Mouse (Mus musculus) limb, embryonic 10.5 days (tissue): ENCODE results near the gene Tma16. TPM values are rescaled to one million over a fixed set of nuclear protein-coding genes. Genes with fewer than 3 reads are reported as not detected.

ENCODE experiments used
- DNase-seq: peaks from one replicate; pipeline ENCODE4 v3.0.0-alpha.2; 2017; ENCODE audit warnings: low spot score
- H3K27ac ChIP-seq: fragments of 300-500 bp; sonication (generic); 2 replicates; pipeline ENCODE4 v1.5.1; 2016; ENCODE audit warnings: mild to moderate bottlenecking
- H3K27me3 ChIP-seq: fragments of 300-500 bp; sonication (generic); 2 replicates; pipeline ENCODE4 v1.6.1; 2016; ENCODE audit warnings: low read depth, mild to moderate bottlenecking; ENCODE audit not compliant: poor library complexity, severe bottlenecking
- H3K36me3 ChIP-seq: fragments of 300-500 bp; sonication (generic); 2 replicates; pipeline ENCODE4 v1.6.1; 2016; ENCODE audit warnings: mild to moderate bottlenecking, moderate library complexity
- H3K4me1 ChIP-seq: fragments of 300-500 bp; sonication (generic); 2 replicates; pipeline ENCODE4 v1.6.1; 2016
- H3K4me3 ChIP-seq: fragments of 300-500 bp; sonication (generic); 2 replicates; pipeline ENCODE4 v1.5.1; 2016; ENCODE audit warnings: mild to moderate bottlenecking, moderate library complexity
- H3K9me3 ChIP-seq: fragments of 300-500 bp; sonication (generic); replicated peaks from 2 replicates; pipeline ENCODE4 v1.6.1; 2016; ENCODE audit warnings: mild to moderate bottlenecking
- WGBS: fragments of 180-500 bp; shearing (Covaris S2); methylation state at CpG from one replicate; pipeline ENCODE4 v1.1.7; 2016; 5-methylcytosine and 5-hydroxymethylcytosine counted together
- polyA plus RNA-seq: library from polyadenylated mRNA; unstranded; fragments of >200 nt; fragmentation: Nextera tagmentation; extraction: Ambion mirVana; gene quantifications from 2 replicates; pipeline ENCODE4 v1.2.1, GENCODE M21; 2016

Gene Tma16
- 21.5 and 25.1 TPM in 2 replicates for polyA plus RNA-seq

GRCm38 (mm10) chr8:66486084-66486763, at the start of gene Tma16:
Gene Tma16, minus strand, starts transcription at chr8:66486530.
- Histone ChIP-seq H3K27me3 (no peaks in the 10 kb centered on the region), H3K4me3 (peak within 1 kb of the TSS; percentile 93), H3K27ac (peak within 1 kb of the TSS; percentile 89), H3K9me3 (no peaks in the 10 kb centered on the region), H3K4me1 (peaks cover 6% of the 10 kb centered on the region; the same call in 1 of the 2 replicates), H3K36me3 (peaks cover 28% of the 10 kb centered on the region)
- WGBS = 0% methylated on average over 45 of the region's 45 CpGs
- peak; percentile 90 for DNase-seq

DNA sequence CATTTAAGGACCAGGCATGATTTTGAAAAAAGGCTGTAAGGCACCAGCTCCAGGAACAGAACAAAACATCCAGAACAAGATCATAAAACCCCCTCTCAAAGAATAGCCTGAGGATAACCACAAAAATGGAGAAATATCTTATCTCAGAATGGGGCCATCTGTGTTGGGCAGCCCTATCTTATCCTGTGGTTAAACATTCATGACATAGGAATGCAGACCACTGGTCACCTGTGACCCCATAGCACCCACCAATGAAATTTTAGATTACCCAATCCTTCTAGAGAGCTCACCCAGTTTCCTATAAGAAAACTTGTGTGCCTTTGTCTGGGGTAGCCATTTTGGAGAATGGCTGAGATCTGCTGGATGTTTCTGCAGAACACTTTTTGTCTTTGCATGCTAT, 34.2 kb upstream of the Tma16 start:
- Histone ChIP-seq H3K4me3 (no peak overlapping the region), H3K4me1 (no peaks in the 10 kb centered on the region), H3K9me3 (no peaks in the 10 kb centered on the region), H3K27ac (no peak overlapping the region), H3K27me3 (no peaks in the 10 kb centered on the region), H3K36me3 (no peaks in the 10 kb centered on the region)
- no peak for DNase-seq

- H3K36me3 ChIP-seq = no peaks in the 10 kb centered on the region
- no peaks in the 10 kb centered on the region for H3K9me3 ChIP-seq
- WGBS = 88% methylated on average over 2 of the region's 2 CpGs
- no peaks in the 10 kb centered on the region for H3K4me1 ChIP-seq
- no peaks in the 10 kb centered on the region for H3K27me3 ChIP-seq
- no peak overlapping the region for H3K4me3 ChIP-seq
- no peak for DNase-seq
- H3K27ac ChIP-seq = no peak overlapping the region
Measured at GRCm38 (mm10) chr8:66519149-66519548, 32.8 kb upstream of the Tma16 start.

- DNase-seq = no peak
- no peaks in the 10 kb centered on the region for H3K27me3 ChIP-seq
- H3K27ac ChIP-seq = no peak within 1 kb of the TSS
- WGBS = 97% methylated on average over 22 of the region's 22 CpGs
- H3K4me3 ChIP-seq = no peak within 1 kb of the TSS
- H3K36me3 ChIP-seq = no peaks in the 10 kb centered on the region
- H3K4me1 ChIP-seq = no peaks in the 10 kb centered on the region
- H3K9me3 ChIP-seq = no peaks in the 10 kb centered on the region
Measured at GRCm38 (mm10) chr8:66511537-66511936, 25.2 kb upstream of the Tma16 start, which contains the start of gene Tktl2. Gene Tktl2, plus strand, starts transcription at chr8:66511756.

GRCm38 (mm10) chr8:66503381-66503780, 17.1 kb upstream of the Tma16 start:
- Histone ChIP-seq H3K27ac (no peak overlapping the region), H3K4me3 (no peak overlapping the region), H3K27me3 (no peaks in the 10 kb centered on the region), H3K4me1 (no peaks in the 10 kb centered on the region), H3K9me3 (no peaks in the 10 kb centered on the region), H3K36me3 (no peaks in the 10 kb centered on the region)
- WGBS = 81% methylated on average over 2 of the region's 2 CpGs
- no peak for DNase-seq

GRCm38 (mm10) chr8:66496998-66497577, 10.8 kb upstream of the Tma16 start:
- no peaks in the 10 kb centered on the region for H3K9me3 ChIP-seq
- no peak overlapping the region for H3K4me3 ChIP-seq
- no peaks in the 10 kb centered on the region for H3K27me3 ChIP-seq
- DNase-seq = no peak
- 46% methylated on average over 4 of the region's 4 CpGs for WGBS
- H3K27ac ChIP-seq = no peak overlapping the region
- no peaks in the 10 kb centered on the region for H3K4me1 ChIP-seq
- no peaks in the 10 kb centered on the region for H3K36me3 ChIP-seq

DNA sequence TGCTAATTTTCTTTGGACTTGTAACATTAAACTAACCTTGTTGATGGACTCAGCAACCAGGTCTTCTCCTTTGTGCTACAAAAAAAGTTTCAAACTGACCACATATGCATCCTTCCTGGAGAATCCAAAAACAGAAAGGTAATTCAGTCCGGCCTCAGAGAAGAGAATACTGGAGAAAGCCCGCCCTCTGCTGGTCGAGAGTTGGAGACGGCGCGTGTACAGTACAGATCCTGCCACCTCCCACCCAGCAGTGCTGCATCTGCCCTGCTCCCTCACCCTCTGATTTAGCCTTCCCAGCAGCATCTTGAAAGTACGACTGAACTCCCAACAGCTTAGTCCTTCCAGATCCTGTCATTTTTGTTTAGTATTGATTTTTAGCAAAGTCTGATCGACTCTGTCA, 9.4 kb upstream of the Tma16 start:
- Histone ChIP-seq H3K27ac (no peak overlapping the region), H3K4me1 (no peaks in the 10 kb centered on the region), H3K4me3 (no peak overlapping the region), H3K9me3 (no peaks in the 10 kb centered on the region), H3K27me3 (no peaks in the 10 kb centered on the region), H3K36me3 (no peaks in the 10 kb centered on the region)
- peak; percentile 82 for DNase-seq
- WGBS = 9% methylated on average over 8 of the region's 8 CpGs

GRCm38 (mm10) chr8:66494496-66494895, 8.2 kb upstream of the Tma16 start:
- Histone ChIP-seq H3K4me3 (no peak overlapping the region), H3K9me3 (no peaks in the 10 kb centered on the region), H3K27ac (no peak overlapping the region), H3K4me1 (no peaks in the 10 kb centered on the region), H3K27me3 (no peaks in the 10 kb centered on the region), H3K36me3 (no peaks in the 10 kb centered on the region)
- DNase-seq = no peak
- WGBS = 79% methylated on average over 2 of the region's 2 CpGs

DNA sequence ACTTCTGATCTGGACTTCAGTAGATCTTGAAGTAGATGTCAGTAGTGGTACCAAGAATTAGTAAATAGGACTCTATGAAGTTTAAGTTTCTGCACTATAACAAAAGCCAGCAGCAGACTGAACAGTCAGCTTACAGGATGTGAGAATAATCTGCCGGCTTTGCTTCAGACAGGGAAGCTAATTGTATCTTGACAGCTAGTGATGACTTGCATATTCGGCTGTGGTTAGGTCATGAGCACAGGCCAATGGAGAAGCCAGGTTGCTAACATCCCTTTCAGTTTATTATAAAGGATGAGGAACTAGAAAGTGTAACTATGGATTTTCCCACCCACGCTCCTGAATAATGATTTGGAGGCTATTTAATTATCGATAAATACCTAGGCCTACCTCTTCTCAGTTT, 4.3 kb upstream of the Tma16 start:
- 86% methylated on average over 4 of the region's 4 CpGs for WGBS
- no peaks in the 10 kb centered on the region for H3K36me3 ChIP-seq
- no peaks in the 10 kb centered on the region for H3K9me3 ChIP-seq
- H3K4me1 ChIP-seq = no peaks in the 10 kb centered on the region
- H3K4me3 ChIP-seq = no peak overlapping the region
- no peaks in the 10 kb centered on the region for H3K27me3 ChIP-seq
- DNase-seq = no peak
- H3K27ac ChIP-seq = no peak overlapping the region

DNA sequence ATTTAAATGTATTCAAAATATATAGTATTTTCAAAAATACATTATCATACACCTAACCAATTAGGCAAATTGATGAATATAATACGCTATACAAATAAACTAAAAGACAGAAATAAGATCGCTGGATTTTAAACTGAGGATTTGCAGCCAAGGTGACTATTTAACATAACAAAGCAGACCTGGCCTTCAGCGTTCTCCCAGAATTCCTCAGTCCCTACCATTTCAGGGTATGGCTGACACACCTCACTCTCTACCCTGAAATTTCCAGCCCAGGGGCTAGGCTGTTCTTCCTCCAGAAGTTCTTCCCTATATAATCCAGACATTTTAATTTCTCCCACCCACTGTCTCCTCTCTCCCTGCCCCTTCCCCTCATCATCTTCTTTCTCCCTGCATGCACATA, 2.2 kb upstream of the Tma16 start:
- Histone ChIP-seq H3K27me3 (no peaks in the 10 kb centered on the region), H3K27ac (no peak overlapping the region), H3K4me1 (peaks cover 6% of the 10 kb centered on the region; the same call in 1 of the 2 replicates), H3K4me3 (no peak overlapping the region), H3K36me3 (peaks cover 5% of the 10 kb centered on the region), H3K9me3 (no peaks in the 10 kb centered on the region)
- 51% methylated on average over 3 of the region's 3 CpGs for whole genome bisulfite sequencing
- DNase-seq = no peak

- Histone ChIP-seq H3K9me3 (no peaks in the 10 kb centered on the region), H3K4me3 (no peak overlapping the region), H3K27ac (no peak overlapping the region), H3K36me3 (peaks cover 71% of the 10 kb centered on the region), H3K27me3 (no peaks in the 10 kb centered on the region), H3K4me1 (no peaks in the 10 kb centered on the region)
- DNase-seq = no peak
- 96% methylated on average over 3 of the region's 3 CpGs for WGBS
Measured at GRCm38 (mm10) chr8:66476880-66477279, 9.4 kb downstream of the Tma16 start.

- no peak overlapping the region for H3K27ac ChIP-seq
- H3K4me3 ChIP-seq = no peak overlapping the region
- no peak for DNase-seq
- H3K4me1 ChIP-seq = no peaks in the 10 kb centered on the region
- H3K27me3 ChIP-seq = no peaks in the 10 kb centered on the region
- no peaks in the 10 kb centered on the region for H3K9me3 ChIP-seq
- 91% methylated on average over 3 of the region's 3 CpGs for WGBS
- peaks cover 4% of the 10 kb centered on the region; the same call in 1 of the 2 replicates for H3K36me3 ChIP-seq
Measured at GRCm38 (mm10) chr8:66469821-66470220, 16.5 kb downstream of the Tma16 start.

- no peak overlapping the region for H3K27ac ChIP-seq
- DNase-seq = no peak
Measured at GRCm38 (mm10) chr8:66457057-66457456, 29.3 kb downstream of the Tma16 start.

More at GRCm38 (mm10) chr8:66457057-66457456, 29.3 kb downstream of the Tma16 start:
- Histone ChIP-seq H3K36me3 (no peaks in the 10 kb centered on the region), H3K4me1 (no peaks in the 10 kb centered on the region), H3K9me3 (no peaks in the 10 kb centered on the region), H3K4me3 (no peak overlapping the region), H3K27me3 (no peaks in the 10 kb centered on the region)
